Mouse (Mus musculus) splenic B cell, adult 2 months (primary cell): ENCODE results near the gene Mpped2.

Source experiments
- DNase-seq: peaks from one replicate; pipeline ENCODE4 v3.0.0-alpha.2; 2011; ENCODE audit warnings: low read depth, low spot score
- H3K27me3 ChIP-seq: 2 replicates; pipeline ENCODE4 v1.6.1; 2012; ENCODE audit warnings: mild to moderate bottlenecking, low read length, moderate library complexity, mixed read lengths; ENCODE audit not compliant: control insufficient read depth, poor library complexity, insufficient read depth, severe bottlenecking
- H3K36me3 ChIP-seq: 2 replicates; pipeline ENCODE4 v1.6.1; 2012; ENCODE audit warnings: mild to moderate bottlenecking, low read length, moderate library complexity, mixed read lengths; ENCODE audit not compliant: control insufficient read depth, poor library complexity, insufficient read depth, severe bottlenecking

Mpped2 gene

DNA sequence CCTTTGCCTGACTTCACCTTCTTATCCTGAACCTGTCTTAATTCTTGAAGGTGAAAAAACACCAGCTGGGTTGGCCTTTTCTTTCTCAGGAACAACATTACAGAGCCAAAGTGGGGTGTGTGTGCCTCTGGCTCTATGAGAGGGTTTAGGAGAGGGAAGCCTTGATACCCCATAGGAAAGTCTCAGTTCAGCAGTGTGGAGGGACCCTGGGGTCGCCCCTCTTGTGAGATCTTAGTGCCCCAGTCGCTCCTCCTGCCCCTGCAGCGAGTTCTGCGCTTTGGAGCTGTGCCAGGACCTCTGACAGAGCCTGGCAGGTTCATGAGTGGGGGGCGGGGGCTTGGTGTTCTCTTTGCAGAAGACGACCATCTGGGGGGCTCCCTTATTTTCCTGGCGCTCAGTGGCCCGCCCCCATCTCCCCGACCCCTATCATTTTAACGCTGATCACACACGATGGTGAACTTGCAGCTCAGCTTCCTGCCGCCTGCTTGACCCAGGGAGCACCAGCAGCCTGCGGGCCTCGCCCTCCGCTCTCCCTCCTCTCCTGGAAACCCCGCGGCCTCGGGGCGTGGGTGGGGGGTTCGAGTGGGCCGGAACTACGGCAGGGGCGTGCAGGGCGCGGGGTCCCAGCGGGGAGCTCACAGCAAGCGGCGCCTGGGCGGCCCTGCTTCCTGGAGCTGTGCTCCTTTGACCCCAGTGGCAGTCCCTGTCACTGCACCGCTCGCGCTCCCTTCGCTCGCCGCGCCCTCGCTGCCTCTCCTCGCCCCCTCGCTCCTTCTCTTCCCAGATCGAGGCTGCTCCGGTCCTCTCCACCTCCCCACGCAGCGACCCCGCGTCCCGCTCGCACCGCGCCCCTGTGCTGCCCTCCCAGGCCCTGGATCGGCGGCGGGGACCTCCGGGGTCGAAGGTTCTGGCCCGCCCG, at the start of gene Mpped2:
Mpped2 (plus strand) TSS at position 487 of the 919 bp plus-strand sequence.
- Histone ChIP-seq H3K27me3 (no peaks in the 10 kb centered on the region), H3K36me3 (no peaks in the 10 kb centered on the region)
- no peak for DNase-seq

DNA sequence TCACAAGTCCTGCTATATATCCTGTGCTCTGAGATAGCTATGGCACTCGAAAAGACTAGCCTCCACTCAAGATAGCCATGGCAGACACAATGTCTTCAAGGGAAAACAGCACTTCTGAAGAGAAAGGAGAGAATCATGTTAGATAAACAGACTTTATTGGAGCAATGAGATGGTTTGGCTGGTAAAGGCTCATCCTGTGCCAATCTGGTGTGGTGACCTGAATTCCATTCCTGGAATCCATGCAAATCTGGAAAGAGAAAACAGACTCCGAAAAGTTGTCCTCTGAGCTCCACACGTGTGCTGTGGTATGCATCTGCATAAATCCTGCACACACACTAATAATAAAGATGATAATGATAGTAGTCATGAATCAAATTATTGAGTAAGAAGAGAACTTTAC, 48.3 kb upstream of the Mpped2 start:
- Histone ChIP-seq H3K36me3 (no peaks in the 10 kb centered on the region), H3K27me3 (no peaks in the 10 kb centered on the region)
- no peak for DNase-seq

DNA sequence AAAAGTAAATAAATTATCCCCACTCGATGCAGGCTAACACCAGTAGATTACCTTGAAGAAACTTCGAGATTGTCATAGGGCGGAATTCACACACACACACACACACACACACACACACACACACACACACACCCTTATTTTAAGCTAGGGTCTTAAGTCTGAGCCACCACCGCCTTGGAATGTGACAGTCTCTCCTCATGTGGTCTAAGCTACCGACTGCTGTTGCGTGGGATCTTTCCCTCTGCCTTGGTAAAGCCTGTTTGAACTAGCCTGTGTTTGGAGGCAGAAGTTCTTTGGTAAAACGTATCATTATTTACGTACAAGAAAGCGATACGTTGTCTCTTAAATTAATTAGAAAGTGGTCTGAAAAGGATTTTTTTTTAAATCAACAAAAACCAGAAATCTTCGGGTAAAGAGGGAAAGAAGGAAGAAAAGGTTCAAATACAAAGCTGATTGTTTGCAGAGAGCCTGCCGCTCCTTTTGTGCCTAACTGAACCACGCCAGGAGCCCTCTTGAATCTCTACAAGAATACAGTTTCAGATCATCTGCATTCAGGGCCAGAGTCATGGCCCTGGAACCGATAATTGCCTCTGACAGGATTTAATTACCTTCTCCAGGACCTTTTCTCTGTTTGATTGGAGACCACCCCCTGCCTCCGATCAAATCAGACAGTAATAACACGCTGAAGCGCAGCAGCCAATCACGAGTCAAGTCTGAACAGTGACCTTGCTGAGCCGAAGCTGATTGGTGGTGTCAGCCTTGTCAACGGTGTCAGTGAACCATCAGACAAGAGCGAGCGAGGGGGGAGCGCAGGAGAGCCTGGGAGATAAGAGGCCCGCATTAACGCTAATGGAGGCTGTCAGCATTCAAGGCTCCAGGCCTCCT, 43.1 kb upstream of the Mpped2 start:
- H3K27me3 ChIP-seq: no peaks in the 10 kb centered on the region
- DNase-seq: no peak
- no peaks in the 10 kb centered on the region for H3K36me3 ChIP-seq

DNA sequence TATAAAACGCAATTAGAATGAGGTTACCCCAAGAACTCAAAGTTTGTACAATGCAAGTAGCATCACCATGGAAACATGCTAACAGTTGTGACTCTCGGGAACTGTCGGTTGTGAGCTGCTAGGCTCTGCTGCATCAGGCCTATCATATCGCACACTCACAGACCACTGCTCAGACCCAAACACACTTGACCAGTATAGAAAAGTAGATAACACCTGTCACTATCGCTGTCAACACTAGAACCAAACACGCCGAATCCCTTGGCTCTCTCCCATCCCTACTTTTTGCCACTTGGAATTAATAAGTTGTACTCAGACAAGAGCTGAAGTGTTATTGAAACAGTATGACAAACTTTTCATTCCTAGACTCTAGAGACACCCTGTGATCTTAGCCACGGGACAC, 40.9 kb upstream of the Mpped2 start:
- DNase-seq: no peak
- H3K27me3 ChIP-seq: no peaks in the 10 kb centered on the region
- H3K36me3 ChIP-seq: no peaks in the 10 kb centered on the region

DNA sequence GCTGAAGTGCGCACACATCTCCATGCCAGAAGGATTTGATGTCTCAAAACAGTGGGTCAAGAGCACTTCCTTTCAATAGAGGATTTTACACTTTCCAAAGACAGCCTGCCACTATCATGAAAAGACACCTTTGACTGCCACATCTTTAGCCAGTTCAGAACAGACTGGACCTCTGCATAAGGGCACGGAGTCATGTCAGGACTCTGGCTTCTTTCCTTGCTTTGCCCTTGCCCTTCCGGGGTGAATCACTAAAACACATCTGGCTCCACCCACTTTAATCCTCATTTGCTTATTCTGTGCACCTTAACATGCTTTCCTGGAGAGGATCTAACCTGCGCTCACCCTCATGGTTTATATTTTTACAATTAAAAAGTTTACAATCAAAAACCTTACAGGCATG, 40.3 kb upstream of the Mpped2 start:
- H3K27me3 ChIP-seq: no peaks in the 10 kb centered on the region
- DNase-seq: no peak
- H3K36me3 ChIP-seq: no peaks in the 10 kb centered on the region

DNA sequence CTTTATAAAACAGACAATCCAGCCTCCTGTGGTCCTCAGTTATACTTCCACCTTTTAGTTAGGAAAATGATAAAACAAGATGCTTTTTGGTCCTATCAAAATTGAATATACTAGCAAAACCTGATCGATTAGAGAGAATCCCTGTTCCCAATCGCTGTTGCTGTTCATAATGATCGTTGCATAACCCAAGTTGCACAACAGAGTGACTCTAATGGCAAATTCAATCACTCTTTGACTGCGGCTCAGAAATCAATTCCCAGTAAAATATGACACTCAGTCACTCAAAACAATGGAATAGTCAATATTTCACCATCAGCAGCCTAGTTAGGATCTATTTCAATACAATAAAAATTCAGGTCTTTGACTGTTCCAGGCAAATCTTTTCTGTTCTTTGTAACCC, 39.8 kb upstream of the Mpped2 start:
- DNase-seq: no peak
- no peaks in the 10 kb centered on the region for H3K36me3 ChIP-seq
- H3K27me3 ChIP-seq: no peaks in the 10 kb centered on the region

DNA sequence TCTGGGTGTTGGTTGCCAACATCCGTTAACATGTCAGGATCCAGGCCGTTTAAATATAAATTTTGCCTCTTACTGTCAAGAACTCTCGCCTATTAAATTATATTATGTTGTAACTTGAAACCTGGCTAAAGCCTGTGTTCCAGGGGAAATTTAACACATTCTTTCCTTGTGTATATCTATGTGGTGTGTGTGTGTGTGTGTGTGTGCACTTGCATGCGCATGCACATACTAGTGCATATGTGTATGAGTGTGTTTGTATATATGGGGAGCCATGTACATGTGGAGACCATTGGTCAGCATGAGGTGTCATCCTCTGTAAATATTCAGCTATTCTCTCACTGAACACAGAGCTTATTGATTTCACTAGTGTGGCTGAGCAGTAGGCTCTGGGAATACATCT, 37.8 kb upstream of the Mpped2 start:
- Histone ChIP-seq H3K27me3 (no peaks in the 10 kb centered on the region), H3K36me3 (no peaks in the 10 kb centered on the region)
- DNase-seq: no peak

DNA sequence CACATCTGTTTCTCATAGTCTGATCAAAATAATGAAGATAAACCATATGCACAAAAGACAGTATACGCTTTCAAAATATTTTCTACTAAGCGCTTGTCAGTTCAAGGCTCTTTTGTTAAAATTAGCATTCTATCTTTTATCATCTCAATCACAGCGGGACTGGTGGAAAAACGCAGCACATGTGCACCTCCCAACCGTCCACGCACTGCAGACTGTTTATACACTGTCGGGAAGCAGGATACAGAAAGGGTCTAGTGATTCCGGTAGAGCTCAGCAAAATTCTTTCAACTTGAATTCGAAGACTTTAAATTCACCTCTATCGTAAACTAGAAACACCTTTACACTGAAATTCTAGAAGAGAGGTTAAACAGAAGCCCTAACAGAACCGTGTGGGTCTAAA, 27.8 kb upstream of the Mpped2 start:
- H3K36me3 ChIP-seq: no peaks in the 10 kb centered on the region
- no peaks in the 10 kb centered on the region for H3K27me3 ChIP-seq
- DNase-seq: no peak

DNA sequence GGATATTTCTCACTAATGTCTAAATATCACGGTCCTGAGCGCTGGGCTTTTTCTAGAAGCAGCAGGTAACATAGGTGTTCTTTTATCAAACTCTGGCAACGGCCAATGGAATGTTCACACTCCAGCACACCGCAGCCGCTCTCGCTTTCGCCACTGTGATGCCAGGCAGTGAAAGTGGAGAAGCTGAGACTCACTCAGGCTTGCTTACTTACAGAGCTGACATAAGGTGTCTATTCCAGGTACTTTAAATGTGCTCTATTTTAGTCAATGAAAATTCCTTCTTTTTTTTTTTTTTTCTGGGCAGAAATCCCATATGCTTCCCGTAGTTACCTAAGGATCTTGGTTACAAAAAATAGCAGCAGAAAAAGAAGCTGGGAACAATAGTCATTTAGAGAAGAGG, 18.8 kb upstream of the Mpped2 start:
- Histone ChIP-seq H3K36me3 (no peaks in the 10 kb centered on the region), H3K27me3 (no peaks in the 10 kb centered on the region)
- no peak for DNase-seq

DNA sequence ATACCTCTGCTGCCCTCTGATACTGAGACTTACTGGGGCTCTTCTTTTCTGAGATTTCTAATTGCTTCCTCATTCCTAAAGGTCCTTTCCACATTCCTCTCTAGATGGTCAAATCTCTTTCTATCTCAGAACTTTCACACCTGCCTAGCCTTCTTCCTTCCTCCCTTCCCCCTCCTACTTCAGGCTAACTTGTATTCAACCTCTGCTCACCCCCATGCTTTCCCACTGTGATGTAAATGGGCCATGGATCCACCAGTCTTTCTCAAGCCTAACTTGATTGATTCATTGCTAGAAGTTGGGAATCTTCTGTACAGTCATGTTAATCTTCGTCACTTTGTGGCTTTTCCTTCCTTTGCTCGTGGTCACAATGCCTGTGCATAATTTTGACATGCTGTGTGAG, 15.6 kb upstream of the Mpped2 start:
- H3K27me3 ChIP-seq: no peaks in the 10 kb centered on the region
- DNase-seq: no peak
- no peaks in the 10 kb centered on the region for H3K36me3 ChIP-seq

DNA sequence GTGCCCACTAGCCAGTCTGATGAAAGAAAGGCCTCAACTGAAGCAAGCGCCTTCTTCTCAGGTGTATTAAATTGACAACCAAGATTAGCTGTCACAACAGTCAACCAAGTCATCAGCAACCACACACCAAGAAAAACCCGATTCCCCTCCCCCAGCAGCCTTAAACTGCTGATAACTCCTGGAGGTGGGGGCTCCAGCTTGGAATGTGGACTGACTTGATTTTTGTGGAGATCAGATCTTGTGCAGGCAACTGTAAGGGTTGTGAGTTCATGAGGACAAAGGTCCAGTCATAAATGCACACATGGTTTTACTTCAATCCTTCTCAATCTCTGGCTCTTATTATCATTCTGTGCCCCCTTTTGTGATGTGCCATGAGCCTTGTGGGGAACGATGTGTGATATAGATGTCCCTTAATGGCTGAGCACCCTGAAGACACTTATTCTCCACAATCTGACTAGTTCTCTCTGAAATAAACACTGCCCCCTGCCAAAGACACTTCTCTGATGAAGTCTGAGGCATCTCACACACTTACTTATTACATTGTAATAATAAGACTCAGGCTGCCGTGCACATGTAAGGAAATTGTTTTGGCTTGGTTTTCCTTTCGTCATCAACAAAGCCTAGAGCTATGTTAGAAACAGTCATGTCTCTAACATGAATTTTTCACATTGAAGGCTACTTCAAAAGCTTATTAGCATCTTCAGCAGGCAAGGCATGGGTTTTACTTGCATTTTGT, 13.2 kb upstream of the Mpped2 start:
- Histone ChIP-seq H3K36me3 (no peaks in the 10 kb centered on the region), H3K27me3 (no peaks in the 10 kb centered on the region)
- no peak for DNase-seq

DNA sequence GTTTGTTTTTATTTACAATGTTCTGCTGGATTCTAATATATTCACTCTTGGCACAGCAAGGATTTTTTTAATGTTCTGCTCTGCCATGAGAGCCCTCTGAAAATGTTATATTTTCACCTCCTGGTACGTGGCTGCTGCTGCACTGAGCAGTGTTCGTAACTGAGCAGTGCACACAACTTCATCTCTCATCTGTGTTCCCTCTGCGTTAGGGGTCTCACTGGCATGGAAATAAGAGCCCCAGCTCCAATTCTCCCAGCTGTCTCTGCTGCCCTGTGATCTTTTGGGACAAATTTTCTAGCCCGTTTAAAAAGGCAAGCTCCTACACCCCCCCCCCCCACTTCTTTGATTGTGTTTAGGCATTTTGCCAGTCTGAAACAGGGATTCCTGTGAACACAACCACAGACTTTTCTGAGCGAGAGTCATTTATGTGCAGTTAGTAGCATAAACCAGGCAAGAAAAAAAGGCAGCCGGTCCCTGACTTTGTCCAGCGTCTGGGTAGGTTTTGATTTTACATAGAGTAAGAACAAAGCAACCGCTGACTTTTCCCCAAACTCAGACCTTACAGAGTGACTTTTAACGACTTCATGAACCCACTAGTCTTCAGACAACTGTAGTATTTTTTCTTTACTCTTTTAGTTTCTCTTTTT, 9.8 kb upstream of the Mpped2 start:
- Histone ChIP-seq H3K36me3 (no peaks in the 10 kb centered on the region), H3K27me3 (no peaks in the 10 kb centered on the region)
- no peak for DNase-seq

DNA sequence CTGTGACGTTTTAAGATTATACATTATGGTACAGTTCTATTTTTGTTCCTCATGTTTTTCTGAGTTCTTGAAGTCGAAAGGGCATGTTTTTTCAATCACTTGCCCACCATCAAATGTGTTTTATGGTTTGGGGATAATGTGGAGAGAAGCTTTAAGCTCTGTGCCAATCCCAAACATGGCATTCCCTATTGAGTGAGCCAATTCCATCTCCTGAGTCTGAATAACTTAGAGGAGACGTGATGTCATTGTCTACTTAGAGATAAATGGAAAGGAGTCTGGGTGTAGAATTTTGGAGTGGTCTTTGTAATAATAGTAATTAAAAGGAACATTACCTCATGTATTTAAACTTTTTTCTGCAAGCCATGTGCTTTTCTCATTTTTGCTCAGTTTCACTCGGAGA, 9.2 kb upstream of the Mpped2 start:
- no peak for DNase-seq
- Histone ChIP-seq H3K36me3 (no peaks in the 10 kb centered on the region), H3K27me3 (no peaks in the 10 kb centered on the region)

DNA sequence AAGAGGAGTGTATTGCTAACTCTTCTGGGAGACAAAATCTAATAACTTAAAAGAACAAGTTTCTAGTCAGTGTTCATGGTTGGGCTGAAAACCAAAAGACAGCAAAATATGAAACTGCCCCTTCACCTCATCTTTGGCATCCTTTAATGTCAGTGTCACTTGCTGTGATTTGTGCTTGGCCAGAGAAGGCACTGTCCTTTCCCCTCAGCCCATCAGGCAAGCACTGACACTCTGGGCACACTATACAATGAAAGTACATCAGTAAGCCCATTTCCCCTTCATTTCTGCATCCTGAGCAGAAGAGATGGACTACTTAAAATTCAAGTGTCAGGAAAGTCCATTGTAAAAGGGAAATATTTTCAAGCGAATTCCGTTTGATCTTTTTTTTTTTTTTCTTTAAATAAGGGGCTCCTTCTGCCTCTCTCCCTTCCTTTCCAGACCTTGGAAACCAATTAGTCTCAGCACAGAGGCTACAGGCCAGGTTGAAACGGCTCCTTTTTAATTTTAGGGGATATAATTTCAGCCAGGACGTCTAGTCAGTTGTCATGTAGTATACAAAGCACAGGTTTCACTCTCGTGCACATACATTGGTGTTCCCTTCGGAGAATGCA, 1.2 kb upstream of the Mpped2 start:
- Histone ChIP-seq H3K36me3 (no peaks in the 10 kb centered on the region), H3K27me3 (no peaks in the 10 kb centered on the region)
- no peak for DNase-seq
